Mouse (Mus musculus): Measurements from ENCODE around the gene Slc25a25.
"Not testable (repeated sequence)": the region's sequence is repeated elsewhere in the genome, so short reads cannot be mapped to it uniquely, and the experiment has no call there.

DNA sequence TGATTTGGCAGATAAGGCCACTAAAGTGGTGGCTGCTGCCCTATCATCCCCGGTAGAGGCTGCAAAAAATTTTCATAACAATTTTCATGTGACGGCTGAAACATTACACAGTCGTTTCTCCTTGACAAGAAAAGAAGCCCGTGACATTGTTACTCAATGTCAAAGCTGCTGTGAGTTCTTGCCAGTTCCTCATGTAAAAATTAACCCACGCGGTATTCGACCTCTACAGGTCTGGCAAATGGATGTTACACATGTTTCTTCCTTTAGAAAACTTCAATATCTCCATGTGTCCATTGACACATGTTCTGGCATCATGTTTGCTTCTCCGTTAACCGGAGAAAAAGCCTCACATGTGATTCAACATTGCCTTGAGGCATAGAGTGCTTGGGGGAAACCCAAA, 24.1 kb upstream of the Slc25a25 start:
- not testable (repeated sequence) for TF ChIP-seq CTCF (conservative IDR thresholded peaks at IDR 0.05; ENCODE audit: low read length); POU5F1 (IDR thresholded peaks at IDR 0.05; ENCODE audit: borderline replicate concordance, low read length)

Data from E14TG2a.4 (cell line).